In genomic region chr6:53854971-53855856, GRCm38 (mm10) we compare ENCODE assay signal across 9 mouse cellular contexts. TPM values are rescaled to one million over a fixed set of nuclear protein-coding genes. Genes with fewer than 3 reads are reported as not detected.
DNase-seq lines count a peak whose midpoint lies in the region; ATAC-seq and TF ChIP-seq lines count a peak whose summit lies in the region.
"Had no signal": no experiment of that assay in that cellular context is flagged by ENCODE, and none has a peak within 500 bp of the region (broad histone marks: within the 10 kb centered on the region; RNA-seq: fewer than 3 reads in every experiment).

No protein-coding gene starts in this region.

- no peaks in the 10 kb centered on the region; the same call in 1 of the 2 replicates for H3K4me1 ChIP-seq in kidney, adult 2 months (ENCODE audit: control insufficient read depth, insufficient read depth, low read length)
- H3K4me1 ChIP-seq in heart, embryonic 11.5 days (ENCODE audit: control insufficient read depth, insufficient read depth, low read length) = no peaks in the 10 kb centered on the region

- no peak overlapping the region for H3K4me2 ChIP-seq in heart, embryonic 11.5 days

- peak; percentile 43 for DNase-seq in kidney, adult 2 months
- no peak for DNase-seq in kidney, adult 11 months
- DNase-seq in Muller cell, postnatal 12 days (ENCODE audit: inconsistent ontology term) = peak; percentile 85
- DNase-seq in brain, adult 2 months (ENCODE audit: low read depth, low spot score) = peak; percentile 32
- DNase-seq in layer of hippocampus, adult 2 months (ENCODE audit: low spot score in 2 of 2) = peak in 1 of 2 experiments; percentile 26
- DNase-seq in embryo, embryonic 10 days (ENCODE audit: low spot score) = no peak
- DNase-seq: embryo, embryonic 11 days had no signal

- H3K27ac ChIP-seq in kidney, adult 2 months (ENCODE audit: insufficient read depth, low read depth, low read length) = no peak overlapping the region
- H3K27ac ChIP-seq in layer of hippocampus, adult 2 months = peak overlapping the region; percentile 69
- no peak overlapping the region for H3K27ac ChIP-seq in heart, embryonic 11.5 days (ENCODE audit: low read depth, low read length)

- no peak overlapping the region for H3K9ac ChIP-seq in heart, embryonic 11.5 days (ENCODE audit: low read depth, low read length)

- no peak for TF ChIP-seq CTCF in kidney, adult 2 months (conservative IDR thresholded peaks at IDR 0.05; ENCODE audit: insufficient read depth, insufficient read length, low read depth, low read length)
- no peak for TF ChIP-seq CTCF in layer of hippocampus, adult 2 months (conservative IDR thresholded peaks at IDR 0.05)

- H3K36me3 ChIP-seq in kidney, adult 2 months (ENCODE audit: control insufficient read depth, insufficient read depth, low read length) = no peaks in the 10 kb centered on the region
- H3K36me3 ChIP-seq in heart, embryonic 11.5 days (ENCODE audit: control insufficient read depth, insufficient read depth, low read length) = no peaks in the 10 kb centered on the region

- no peaks in the 10 kb centered on the region for H3K9me3 ChIP-seq in heart, embryonic 11.5 days (replicated peaks; ENCODE audit: control insufficient read depth, low read length)

- no peak for ATAC-seq in heart, embryonic 11.5 days (replicated peaks; ENCODE audit: insufficient number of reproducible peaks, low FRiP score, low TSS enrichment)
- ATAC-seq: Patski had no signal

- H3K4me3 ChIP-seq in kidney, adult 2 months (ENCODE audit: insufficient read depth, low read depth, low read length) = no peak overlapping the region
- H3K4me3 ChIP-seq in layer of hippocampus, adult 2 months = no peak overlapping the region
- no peak overlapping the region for H3K4me3 ChIP-seq in heart, embryonic 11.5 days (ENCODE audit: low read depth, low read length)

- H3K27me3 ChIP-seq in kidney, adult 2 months (replicated peaks; ENCODE audit: control insufficient read depth, insufficient read depth, low read length) = no peaks in the 10 kb centered on the region
- no peaks in the 10 kb centered on the region for H3K27me3 ChIP-seq in heart, embryonic 11.5 days (ENCODE audit: control insufficient read depth, insufficient read depth, low read length)
- H3K27me3 ChIP-seq: Patski had no signal

- TF ChIP-seq POLR2A in kidney, adult 2 months (IDR thresholded peaks at IDR 0.05; ENCODE audit: low read depth, low read length) = no peak

- WGBS in kidney, adult 2 months = 71% methylated on average over 12 of the region's 12 CpGs
- WGBS in heart, embryonic 11.5 days (ENCODE audit: insufficient replicate concordance) = 81% methylated on average over 12 of the region's 12 CpGs

RNA-seq across cellular contexts. Expression of gene Tril, which starts 34.6 kb away (rescaled TPM):
- polyA plus RNA-seq in kidney, adult 2 months (2012; rRNA removed) = 17.3 and 18.9 TPM in 2 replicates
- total RNA-seq in layer of hippocampus, adult 2 months (2021) = 10 to 100 TPM; 32.2 to 35.7 TPM
- polyA plus RNA-seq in heart, embryonic 11.5 days (2014; fragmentation: Nextera tagmentation; extraction: Ambion mirVana) = 5.3 and 5.5 TPM in 2 replicates

Comparison
In these comparisons a context has a peak if more than half of its experiments do, and no peak if none do; other contexts are left out.
1. DNase-seq: peak in kidney, adult 2 months (single experiment), Muller cell, postnatal 12 days (single experiment) and brain, adult 2 months (single experiment); none in kidney, adult 11 months (single experiment) and embryo, embryonic 10 days (single experiment).